Mouse (Mus musculus): ENCODE results near the gene Cdc42bpa. TPM values are rescaled to one million over a fixed set of nuclear protein-coding genes. Genes with fewer than 3 reads are reported as not detected.

Cdc42bpa gene
- polyA plus RNA-seq, 1 experiment = 6.6 TPM

GRCm38 (mm10) chr1:180199715-180200050 lies 239.4 kb downstream of the Cdc42bpa start:
- Histone ChIP-seq H3K4me1 (ENCODE audit: control insufficient read depth, insufficient read depth, insufficient read length, low read length) (peaks cover 3% of the 10 kb centered on the region; the same call in 1 of the 2 replicates), H3K36me3 (ENCODE audit: control insufficient read depth, insufficient read depth, low read length) (no peaks in the 10 kb centered on the region), H3K27ac (ENCODE audit: insufficient read depth, low read depth, low read length) (0 out of 2 replicates have a peak overlapping the region, but pooled peaks have one; percentile 15), H3K27me3 (ENCODE audit: control insufficient read depth, insufficient read depth, low read length) (no peaks in the 10 kb centered on the region), H3K4me3 (ENCODE audit: low read depth, low read length) (no peak overlapping the region)
- TF ChIP-seq POLR2A (IDR thresholded peaks at IDR 0.05; ENCODE audit: low read depth, low read length) (no peak), CTCF (IDR thresholded peaks at IDR 0.05; ENCODE audit: extremely low read depth, insufficient read length, insufficient replicate concordance, low read depth, low read length) (no peak)
- WGBS = 70% methylated on average over 4 of the region's 4 CpGs

GRCm38 (mm10) chr1:180200722-180201121 lies 240.4 kb downstream of the Cdc42bpa start:
- Histone ChIP-seq H3K27ac (ENCODE audit: insufficient read depth, low read depth, low read length) (no peak overlapping the region), H3K4me3 (ENCODE audit: low read depth, low read length) (no peak overlapping the region), H3K27me3 (ENCODE audit: control insufficient read depth, insufficient read depth, low read length) (no peaks in the 10 kb centered on the region), H3K4me1 (ENCODE audit: control insufficient read depth, insufficient read depth, insufficient read length, low read length) (no peaks in the 10 kb centered on the region), H3K36me3 (ENCODE audit: control insufficient read depth, insufficient read depth, low read length) (no peaks in the 10 kb centered on the region)
- TF ChIP-seq CTCF (IDR thresholded peaks at IDR 0.05; ENCODE audit: extremely low read depth, insufficient read length, insufficient replicate concordance, low read depth, low read length) (no peak), POLR2A (IDR thresholded peaks at IDR 0.05; ENCODE audit: low read depth, low read length) (no peak)
- 47% methylated on average over 5 of the region's 5 CpGs for WGBS

- no peaks in the 10 kb centered on the region for H3K27me3 ChIP-seq (ENCODE audit: control insufficient read depth, insufficient read depth, low read length)
- no peak overlapping the region for H3K4me3 ChIP-seq (ENCODE audit: low read depth, low read length)
- TF ChIP-seq CTCF (IDR thresholded peaks at IDR 0.05; ENCODE audit: extremely low read depth, insufficient read length, insufficient replicate concordance, low read depth, low read length) (no peak), POLR2A (IDR thresholded peaks at IDR 0.05; ENCODE audit: low read depth, low read length) (no peak)
- WGBS = 83% methylated on average over 3 of the region's 3 CpGs
- no peaks in the 10 kb centered on the region for H3K36me3 ChIP-seq (ENCODE audit: control insufficient read depth, insufficient read depth, low read length)
- no peak overlapping the region for H3K27ac ChIP-seq (ENCODE audit: insufficient read depth, low read depth, low read length)
- peaks cover 12% of the 10 kb centered on the region for H3K4me1 ChIP-seq (ENCODE audit: control insufficient read depth, insufficient read depth, insufficient read length, low read length)
Observed at GRCm38 (mm10) chr1:180208370-180208769, 248.1 kb downstream of the Cdc42bpa start.

- Histone ChIP-seq H3K27me3 (ENCODE audit: control insufficient read depth, insufficient read depth, low read length) (no peaks in the 10 kb centered on the region), H3K4me1 (ENCODE audit: control insufficient read depth, insufficient read depth, insufficient read length, low read length) (peaks cover 21% of the 10 kb centered on the region), H3K36me3 (ENCODE audit: control insufficient read depth, insufficient read depth, low read length) (no peaks in the 10 kb centered on the region), H3K4me3 (ENCODE audit: low read depth, low read length) (no peak overlapping the region), H3K27ac (ENCODE audit: insufficient read depth, low read depth, low read length) (peak overlapping the region; percentile 61; the same call in 1 of the 2 replicates)
- TF ChIP-seq POLR2A (IDR thresholded peaks at IDR 0.05; ENCODE audit: low read depth, low read length) (no peak), CTCF (IDR thresholded peaks at IDR 0.05; ENCODE audit: extremely low read depth, insufficient read length, insufficient replicate concordance, low read depth, low read length) (no peak)
- 31% methylated on average over 4 of the region's 4 CpGs for WGBS
Observed at GRCm38 (mm10) chr1:180210031-180210432, 249.8 kb downstream of the Cdc42bpa start.

- Histone ChIP-seq H3K36me3 (ENCODE audit: control insufficient read depth, insufficient read depth, low read length) (no peaks in the 10 kb centered on the region), H3K4me3 (ENCODE audit: low read depth, low read length) (no peak overlapping the region), H3K4me1 (ENCODE audit: control insufficient read depth, insufficient read depth, insufficient read length, low read length) (peaks cover 21% of the 10 kb centered on the region), H3K27me3 (ENCODE audit: control insufficient read depth, insufficient read depth, low read length) (no peaks in the 10 kb centered on the region), H3K27ac (ENCODE audit: insufficient read depth, low read depth, low read length) (peak overlapping the region; percentile 4; the same call in 1 of the 2 replicates)
- TF ChIP-seq POLR2A (IDR thresholded peaks at IDR 0.05; ENCODE audit: low read depth, low read length) (no peak), CTCF (IDR thresholded peaks at IDR 0.05; ENCODE audit: extremely low read depth, insufficient read length, insufficient replicate concordance, low read depth, low read length) (no peak)
- WGBS = 27% methylated on average over 9 of the region's 9 CpGs
Observed at GRCm38 (mm10) chr1:180210781-180211271, 250.6 kb downstream of the Cdc42bpa start.

GRCm38 (mm10) chr1:180212911-180213310 lies 252.6 kb downstream of the Cdc42bpa start:
- Histone ChIP-seq H3K27ac (ENCODE audit: insufficient read depth, low read depth, low read length) (no peak overlapping the region), H3K27me3 (ENCODE audit: control insufficient read depth, insufficient read depth, low read length) (no peaks in the 10 kb centered on the region), H3K4me1 (ENCODE audit: control insufficient read depth, insufficient read depth, insufficient read length, low read length) (peaks cover 30% of the 10 kb centered on the region), H3K4me3 (ENCODE audit: low read depth, low read length) (no peak overlapping the region), H3K36me3 (ENCODE audit: control insufficient read depth, insufficient read depth, low read length) (no peaks in the 10 kb centered on the region)
- TF ChIP-seq CTCF (IDR thresholded peaks at IDR 0.05; ENCODE audit: extremely low read depth, insufficient read length, insufficient replicate concordance, low read depth, low read length) = no peak
- TF ChIP-seq POLR2A (IDR thresholded peaks at IDR 0.05; ENCODE audit: low read depth, low read length) = no peak
- WGBS = 84% methylated on average over 5 of the region's 5 CpGs

GRCm38 (mm10) chr1:180215044-180215443 lies 254.8 kb downstream of the Cdc42bpa start:
- TF ChIP-seq CTCF (IDR thresholded peaks at IDR 0.05; ENCODE audit: extremely low read depth, insufficient read length, insufficient replicate concordance, low read depth, low read length) (peak; percentile 98), POLR2A (IDR thresholded peaks at IDR 0.05; ENCODE audit: low read depth, low read length) (no peak)
- no peak overlapping the region for H3K27ac ChIP-seq (ENCODE audit: insufficient read depth, low read depth, low read length)
- no peak overlapping the region for H3K4me3 ChIP-seq (ENCODE audit: low read depth, low read length)
- peaks cover 27% of the 10 kb centered on the region for H3K4me1 ChIP-seq (ENCODE audit: control insufficient read depth, insufficient read depth, insufficient read length, low read length)
- H3K36me3 ChIP-seq (ENCODE audit: control insufficient read depth, insufficient read depth, low read length) = no peaks in the 10 kb centered on the region
- 15% methylated on average over 4 of the region's 4 CpGs for WGBS
- no peaks in the 10 kb centered on the region for H3K27me3 ChIP-seq (ENCODE audit: control insufficient read depth, insufficient read depth, low read length)

Other genes with a start within 250 kb of the Cdc42bpa start
- gene Kif28, start 215.2 kb upstream of the Cdc42bpa start, polyA plus RNA-seq (2012; rRNA removed) = not detected in 2 replicates
- gene Gm10518, start 157.1 kb upstream of the Cdc42bpa start, polyA plus RNA-seq (2012; rRNA removed) = not detected in 2 replicates
- 1.5 and 2.2 TPM in 2 replicates for gene Ahctf1, start 156.8 kb upstream of the Cdc42bpa start, polyA plus RNA-seq (2012; rRNA removed)
- 7.4 and 13.2 TPM in 2 replicates for gene Coq8a, start 239.1 kb downstream of the Cdc42bpa start, polyA plus RNA-seq (2012; rRNA removed)